Mouse (Mus musculus) megakaryocyte, adult 5-6 weeks (primary cell): ENCODE measurements around the gene Cemip. TPM values are rescaled to one million over a fixed set of nuclear protein-coding genes. Genes with fewer than 3 reads are reported as not detected.

Experiments
- ATAC-seq: 2 replicates; pipeline ENCODE4 v1.8.0; 2016; ENCODE audit warnings: mild to moderate bottlenecking, inconsistent platforms; ENCODE audit not compliant: poor library complexity, severe bottlenecking
- total RNA-seq, 2 experiments: library from RNA; stranded (forward) in 1 of 2; stranded (reverse) in 1 of 2; fragments of 153-499, 151-499 nt in 1 of 2; fragments of 221-1000, 200-1000 nt in 1 of 2; gene quantifications; 2 replicates each; pipeline versions ENCODE4 v1.2.3 to v1.2.4; 2015 to 2017

Gene Cemip
- total RNA-seq, 2 experiments from 2014 or later = 0.02 TPM; not detected in 1

DNA sequence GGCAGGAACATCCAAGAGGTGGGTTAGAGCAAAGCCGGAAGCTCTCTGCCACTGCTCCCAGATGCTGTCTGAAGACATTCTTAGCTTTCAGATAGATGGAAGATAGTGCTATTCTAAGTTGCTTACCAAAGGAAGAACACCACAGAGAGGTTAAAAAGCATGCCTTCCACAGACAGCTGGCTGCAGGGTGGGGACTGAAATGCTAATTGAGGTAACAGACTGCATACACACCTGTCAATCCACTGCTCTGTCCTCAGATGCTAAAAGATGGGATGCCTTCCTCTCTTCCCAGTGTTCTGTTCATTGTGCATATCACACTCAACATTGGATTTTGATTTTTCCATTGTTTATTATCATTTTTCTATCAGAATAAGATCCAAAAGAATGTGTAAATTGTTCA is 11.8 kb upstream of the Cemip start:
- ATAC-seq = no peak

DNA sequence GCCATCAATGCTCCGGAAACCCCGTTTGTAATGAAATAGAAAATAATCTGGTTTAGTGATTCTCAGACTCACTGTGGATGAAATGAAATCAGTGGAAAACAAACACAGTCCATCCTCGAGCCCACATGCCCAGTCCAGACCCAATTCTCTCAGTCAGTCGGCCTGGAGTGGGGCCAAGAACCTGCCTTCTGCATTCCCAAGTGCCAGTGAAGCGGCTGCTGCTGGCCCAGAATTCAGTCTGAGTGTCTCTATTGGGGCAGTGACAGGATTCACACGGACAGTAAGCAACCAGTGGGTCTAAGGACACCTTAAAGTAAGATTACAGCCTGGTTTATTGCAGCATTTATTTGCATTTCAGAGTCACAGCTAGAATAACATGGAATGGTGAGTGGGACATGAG is 10.2 kb upstream of the Cemip start:
- no peak for ATAC-seq

DNA sequence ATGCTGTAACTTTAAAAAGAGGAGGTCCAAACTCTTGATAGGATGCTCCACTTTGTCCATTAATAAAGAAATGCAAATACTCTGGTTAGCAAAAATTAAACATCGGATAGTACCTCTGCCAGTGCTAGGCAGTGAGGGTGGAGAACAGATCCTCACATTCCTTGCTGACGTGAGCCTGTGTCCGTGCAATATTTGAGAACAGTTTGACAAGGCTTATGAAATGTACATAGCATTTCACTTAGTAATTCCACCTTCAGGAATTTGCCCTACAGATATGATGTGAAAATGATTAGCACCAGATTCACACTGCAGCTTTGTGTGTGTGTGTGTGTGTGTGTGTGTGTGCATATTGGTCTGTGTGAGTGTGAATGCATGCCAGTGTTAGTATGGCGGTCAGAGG is 4.5 kb upstream of the Cemip start:
- no peak for ATAC-seq

DNA sequence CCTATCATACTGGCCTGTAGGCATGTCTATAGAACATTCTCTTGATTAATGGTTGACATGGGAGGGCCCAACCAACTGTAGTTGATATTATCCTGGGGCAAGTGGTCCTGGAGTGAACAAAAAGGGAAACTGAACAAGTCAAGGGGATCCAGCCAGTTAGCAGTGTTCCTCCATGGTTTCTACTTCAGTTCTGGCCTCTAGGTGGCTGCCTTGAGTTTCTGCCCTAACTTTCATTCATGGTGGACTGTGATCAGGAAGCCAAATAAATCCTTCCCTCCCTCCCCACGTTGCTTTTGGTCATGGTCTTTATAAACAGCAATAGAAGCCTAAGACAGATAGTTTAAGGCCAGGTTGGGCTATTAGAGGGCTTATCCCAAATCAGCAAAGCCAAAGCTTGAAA is 3.5 kb upstream of the Cemip start:
- ATAC-seq = peak; percentile 32; the same call in 1 of the 2 replicates

DNA sequence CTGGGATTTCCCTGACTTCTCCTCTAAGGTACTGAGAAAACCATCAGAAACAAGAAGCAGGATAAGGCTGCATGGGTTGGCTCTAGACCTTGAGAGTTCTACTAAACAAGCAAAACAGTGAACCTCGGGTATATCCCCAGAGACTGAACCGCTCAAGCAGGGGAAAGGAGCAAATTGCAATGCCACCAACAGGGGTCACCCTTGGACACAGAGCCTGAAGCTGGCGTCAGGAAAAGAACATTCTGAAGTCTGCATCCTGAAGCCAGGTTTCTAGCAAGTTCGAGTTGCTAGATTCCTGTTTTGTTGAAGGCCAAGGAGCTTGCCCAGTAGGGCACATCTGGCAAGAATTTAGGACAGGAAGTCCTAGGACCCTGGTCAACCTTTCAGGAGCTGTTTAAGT is 2.7 kb upstream of the Cemip start:
- peak; percentile 79 for ATAC-seq

DNA sequence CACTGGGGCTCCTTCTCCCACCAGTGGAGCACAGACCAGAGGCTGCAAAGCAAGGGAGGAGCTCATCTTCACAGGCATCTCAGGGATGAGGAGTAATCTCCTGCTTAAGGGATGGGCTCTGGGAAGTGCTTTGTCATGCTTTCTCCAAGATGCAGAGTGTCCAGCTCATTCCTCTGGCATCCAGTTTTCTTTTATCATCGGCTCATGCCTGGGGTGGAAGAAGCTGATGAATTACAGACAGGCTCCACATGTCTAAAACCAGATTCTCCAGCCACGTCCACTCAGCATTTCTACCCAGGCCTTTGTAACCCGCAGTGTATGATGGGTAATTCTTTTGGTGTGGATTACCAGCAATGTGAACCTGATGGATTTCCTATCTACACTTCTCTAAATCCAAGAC is 1.9 kb upstream of the Cemip start:
- ATAC-seq = no peak

DNA sequence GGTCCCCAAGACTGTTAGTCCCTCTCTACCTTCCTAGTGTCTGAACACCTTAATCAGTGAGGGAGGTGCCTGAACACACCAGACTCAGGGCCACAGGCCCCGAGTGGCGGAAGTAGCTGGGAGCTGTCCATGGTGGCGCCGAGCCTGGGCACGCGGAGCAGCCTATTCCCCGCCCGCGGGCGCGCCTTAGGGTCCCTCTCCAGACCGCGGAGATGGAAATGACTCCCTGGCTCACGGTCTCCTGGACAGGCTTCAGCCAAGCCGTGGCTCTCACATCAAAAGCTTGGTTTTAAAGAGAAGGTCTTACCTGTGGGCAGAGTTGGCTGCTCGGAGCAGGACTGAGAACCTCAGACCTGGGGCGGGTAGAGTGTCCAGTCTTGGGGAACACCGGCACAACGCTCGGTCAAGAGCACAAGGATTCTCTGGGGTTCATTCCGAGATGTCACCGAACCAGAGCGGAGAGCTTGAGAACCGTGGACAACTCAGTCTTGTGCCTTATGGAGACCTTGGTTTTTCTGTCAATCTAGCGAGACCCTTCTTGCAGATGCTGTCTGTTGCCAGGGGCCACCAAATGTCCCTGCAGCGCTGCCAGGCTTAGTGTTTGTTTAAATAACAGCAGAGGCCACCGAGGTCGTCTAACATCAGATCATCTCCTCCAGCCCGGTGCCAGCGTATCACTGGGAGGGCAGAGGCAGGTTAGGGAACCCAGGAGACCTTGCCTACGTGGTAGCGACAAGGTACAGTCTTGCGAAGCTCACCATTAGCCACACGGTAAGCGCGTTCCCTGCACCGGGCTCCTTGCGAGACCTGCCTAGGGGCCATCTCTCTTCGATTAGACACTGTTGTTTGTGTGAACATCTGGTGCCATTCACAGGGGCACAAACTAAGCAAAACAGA is 1.0 kb downstream of the Cemip start:
- no peak for ATAC-seq

DNA sequence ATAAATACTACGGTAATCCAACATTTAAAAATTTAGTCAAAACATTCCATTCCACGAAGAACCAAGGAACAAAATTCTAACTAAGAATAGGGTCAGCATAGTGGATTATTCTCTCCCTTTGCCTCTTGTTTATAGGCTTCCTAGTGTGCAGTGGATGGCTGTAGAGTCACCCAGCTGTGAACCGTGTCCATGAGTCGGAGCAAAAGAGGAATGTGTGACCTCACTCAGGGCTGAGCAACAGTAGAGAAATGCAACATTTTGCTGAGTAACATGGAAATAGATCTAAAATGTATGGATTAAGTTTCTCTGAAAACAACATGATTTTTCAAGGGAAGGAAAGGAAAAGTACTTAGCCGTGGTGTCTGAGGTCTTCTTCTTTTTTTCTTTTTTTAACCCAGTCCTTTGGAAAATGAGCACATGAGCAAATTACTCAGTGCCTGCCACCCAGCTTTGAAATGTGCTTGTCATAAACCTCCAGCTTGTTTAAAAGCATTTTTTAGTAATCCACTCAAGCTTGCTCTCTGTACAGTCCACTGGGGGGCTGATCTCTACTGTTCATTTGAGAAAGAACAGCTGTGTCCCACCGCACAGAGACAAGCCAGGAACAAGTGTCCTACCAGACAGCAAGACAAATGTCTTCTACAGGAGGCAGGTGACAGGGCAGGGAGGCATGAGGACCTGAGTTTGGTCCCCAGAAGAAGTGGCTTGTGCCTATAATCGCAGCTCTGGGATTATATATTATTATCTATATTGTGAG is 8.9 kb downstream of the Cemip start:
- ATAC-seq = no peak

DNA sequence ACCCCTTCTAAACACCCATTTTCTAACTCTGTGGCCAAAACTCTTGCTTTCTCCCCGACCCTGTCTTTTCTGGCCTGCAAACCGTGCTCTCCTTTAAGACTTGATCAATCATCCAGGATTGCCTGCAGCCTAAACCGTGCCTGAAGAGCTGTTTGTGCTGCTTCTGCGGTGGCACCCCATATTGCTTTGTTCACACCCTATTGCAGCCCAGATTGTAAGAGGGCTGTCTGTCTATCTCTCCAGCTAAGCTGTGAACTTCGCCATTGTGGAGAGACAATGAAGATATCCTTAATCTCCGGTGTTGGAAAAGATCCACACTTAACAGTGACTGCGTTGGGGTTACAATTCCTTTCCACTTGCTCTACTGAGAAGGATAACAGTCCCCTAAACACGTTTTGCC is 12.0 kb downstream of the Cemip start:
- no peak for ATAC-seq

DNA sequence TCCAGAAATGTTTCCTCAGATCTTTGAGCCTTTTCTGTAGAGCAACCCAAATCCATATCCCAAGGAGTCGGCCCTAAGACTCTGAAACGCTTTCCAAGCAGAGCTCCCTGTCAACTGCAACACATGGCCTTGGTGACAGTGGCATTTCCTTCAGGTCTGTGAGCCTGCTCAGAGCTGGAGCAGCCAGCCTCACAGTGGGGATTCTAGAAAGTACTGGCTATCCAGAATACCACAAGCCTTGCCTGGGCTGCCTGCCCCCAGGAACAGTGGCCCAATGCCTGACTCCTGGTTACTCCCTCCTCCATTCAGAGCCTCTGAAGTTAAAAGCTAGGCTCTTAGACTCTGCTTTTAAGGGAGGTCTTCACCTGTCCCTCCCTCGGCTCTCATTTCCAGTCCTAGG is 12.4 kb downstream of the Cemip start:
- no peak for ATAC-seq

DNA sequence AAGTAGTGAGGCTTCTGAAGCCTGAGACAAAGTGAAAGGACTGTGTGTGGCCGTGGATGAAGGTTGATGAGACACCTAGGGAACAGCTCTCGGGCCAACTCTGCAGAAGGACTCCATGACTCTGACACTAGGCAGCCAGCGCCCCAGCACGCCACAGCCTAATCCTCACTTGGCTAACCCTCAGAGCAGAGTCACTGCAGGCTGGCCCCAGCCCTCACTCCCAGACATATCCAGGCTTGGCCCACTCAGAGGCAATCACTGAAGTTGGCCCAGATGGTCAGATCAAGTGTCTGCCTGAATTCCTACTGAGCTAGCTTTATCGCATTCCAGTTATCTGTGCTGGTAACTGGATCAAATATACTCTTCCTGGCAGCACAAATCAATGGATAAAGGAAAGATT is 17.4 kb downstream of the Cemip start:
- no peak for ATAC-seq

DNA sequence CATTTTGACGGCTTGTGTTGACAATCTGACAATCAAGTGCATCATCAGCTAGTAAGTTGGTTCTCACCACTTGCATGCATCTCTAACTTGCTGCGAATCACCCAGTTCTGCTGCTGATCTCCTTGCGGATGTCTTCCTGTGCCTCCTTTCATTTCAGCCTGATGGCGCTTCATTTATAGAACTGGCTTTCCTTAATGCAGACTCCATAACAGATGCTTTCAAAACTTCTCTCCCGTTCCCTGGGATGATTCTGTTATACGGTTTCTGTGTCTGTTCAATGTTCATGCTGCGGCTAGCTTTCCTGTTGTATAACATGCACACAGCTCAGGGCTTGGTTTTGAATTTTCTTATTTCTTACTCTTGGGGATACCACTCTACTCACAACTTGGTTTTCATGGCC is 26.5 kb downstream of the Cemip start:
- no peak for ATAC-seq

DNA sequence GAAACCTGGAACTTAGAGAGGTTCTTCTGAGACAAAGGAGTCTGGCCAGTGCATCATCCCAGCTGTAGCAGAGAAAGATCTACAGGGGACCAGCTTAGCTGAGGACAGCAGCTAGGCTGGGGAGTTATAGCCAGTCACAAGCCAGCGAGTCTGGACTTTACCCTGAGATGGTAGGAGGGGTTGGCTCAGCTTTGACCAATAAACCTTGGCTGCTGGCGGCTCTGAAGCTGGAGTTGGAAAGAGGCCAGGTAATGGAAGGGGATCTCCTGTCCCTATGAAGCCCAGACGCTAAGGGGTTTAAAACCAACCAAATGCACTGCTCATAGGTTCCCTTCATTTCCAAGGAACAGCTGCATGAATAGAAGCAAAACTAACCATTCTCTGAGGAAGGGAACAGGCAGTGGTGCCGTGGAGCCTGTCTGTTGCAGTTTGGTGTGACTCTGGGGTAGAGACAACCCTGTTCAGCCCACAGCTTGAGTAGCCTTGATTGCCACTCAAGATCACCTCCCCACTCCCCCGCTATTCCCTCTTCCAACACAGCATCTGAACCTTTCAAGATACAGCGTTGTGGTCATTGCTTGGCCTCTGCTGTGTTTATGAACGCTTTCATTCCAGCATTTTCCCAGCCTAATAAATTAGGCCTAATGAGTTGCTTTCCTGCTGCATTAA is 30.2 kb downstream of the Cemip start:
- ATAC-seq = no peak

DNA sequence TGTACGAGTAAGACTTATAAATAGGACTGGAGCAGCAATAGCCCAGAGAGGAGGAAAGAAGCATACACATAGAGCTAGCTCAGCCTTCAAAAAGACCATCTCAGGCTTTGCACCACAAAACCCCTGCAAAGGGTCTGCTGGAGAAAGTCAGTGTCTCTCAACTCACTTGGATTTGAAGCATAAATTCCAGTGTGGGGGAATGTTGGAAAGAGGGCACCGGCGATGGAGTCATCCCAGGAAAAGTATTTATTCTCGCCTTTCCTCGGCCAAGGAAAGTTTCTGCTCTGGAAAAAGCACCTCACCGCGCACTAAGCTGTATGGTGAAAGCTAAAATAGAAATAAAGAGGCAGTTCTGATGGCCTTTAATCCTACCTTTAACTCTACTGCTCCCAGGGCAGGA is 32.4 kb downstream of the Cemip start:
- no peak for ATAC-seq

DNA sequence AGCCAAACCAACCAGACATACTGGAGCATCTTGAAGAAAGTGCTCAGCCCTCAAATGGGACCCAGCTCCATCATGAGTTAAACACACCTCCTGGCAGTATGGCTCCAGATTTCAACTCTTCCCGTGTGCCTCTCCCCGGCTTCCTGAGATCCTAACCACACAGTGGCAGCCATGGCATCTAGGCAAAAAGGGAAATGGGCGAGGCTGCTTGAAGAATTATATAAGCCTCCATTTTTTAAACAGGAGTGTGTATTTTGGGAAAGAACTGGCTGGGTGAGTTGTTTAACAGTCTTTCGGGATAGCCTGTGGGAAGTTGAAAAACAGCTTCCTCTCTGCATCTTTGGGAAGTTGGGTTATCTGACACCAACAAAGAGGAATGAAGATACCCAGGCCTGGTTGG is 34.9 kb downstream of the Cemip start:
- ATAC-seq = no peak

DNA sequence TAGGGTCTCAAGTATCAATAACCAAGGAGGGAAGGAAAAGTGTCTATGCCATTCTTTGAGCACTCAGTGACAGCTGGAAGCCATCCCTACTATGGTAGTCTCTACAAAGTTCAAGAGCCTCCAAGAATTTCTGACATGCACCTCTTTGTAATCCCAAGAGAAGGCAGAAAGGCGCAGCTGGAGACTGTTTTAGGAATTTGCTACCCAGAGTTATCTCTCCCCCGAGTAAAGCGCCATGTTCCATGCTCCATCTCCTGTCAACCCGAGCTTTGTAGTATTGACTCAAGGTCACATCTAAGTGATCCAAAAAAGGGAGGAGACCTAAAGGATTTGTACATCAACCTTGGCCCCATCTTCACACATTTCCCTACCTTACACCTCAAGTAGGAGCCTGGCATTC is 40.8 kb downstream of the Cemip start:
- no peak for ATAC-seq

DNA sequence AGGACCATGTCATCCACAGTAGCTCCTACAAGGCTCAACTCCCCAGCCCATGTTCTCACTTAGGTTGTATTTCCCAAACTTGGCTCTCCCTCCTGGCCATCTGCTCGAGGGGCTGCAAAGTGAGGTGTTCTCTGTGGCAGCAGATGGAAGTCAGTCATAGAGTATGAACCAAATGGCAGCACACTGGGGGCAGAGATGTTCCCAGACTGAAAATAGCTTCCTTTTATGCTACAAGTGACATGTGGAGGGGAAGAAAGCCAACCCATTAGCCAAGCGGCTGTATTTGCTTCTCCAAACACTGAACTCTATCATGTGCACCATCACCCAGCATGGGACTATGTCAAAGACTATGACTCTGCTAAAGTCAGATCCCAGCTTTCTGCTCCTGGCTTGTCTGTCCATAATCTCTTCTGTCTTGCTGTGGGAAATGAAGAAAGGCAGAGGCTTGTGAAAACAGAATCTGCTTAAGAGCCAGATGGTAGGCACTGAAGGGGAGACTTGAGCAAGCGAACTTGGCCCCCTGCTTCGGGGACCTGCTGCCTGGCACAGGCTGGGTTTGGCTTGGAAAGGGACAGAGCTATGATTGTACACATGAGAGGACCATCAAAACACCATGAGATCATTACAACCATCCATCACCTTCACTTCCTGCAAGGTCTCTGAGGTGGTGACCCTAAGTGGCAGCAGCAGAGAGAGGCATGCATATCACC is 41.6 kb downstream of the Cemip start:
- ATAC-seq = no peak

DNA sequence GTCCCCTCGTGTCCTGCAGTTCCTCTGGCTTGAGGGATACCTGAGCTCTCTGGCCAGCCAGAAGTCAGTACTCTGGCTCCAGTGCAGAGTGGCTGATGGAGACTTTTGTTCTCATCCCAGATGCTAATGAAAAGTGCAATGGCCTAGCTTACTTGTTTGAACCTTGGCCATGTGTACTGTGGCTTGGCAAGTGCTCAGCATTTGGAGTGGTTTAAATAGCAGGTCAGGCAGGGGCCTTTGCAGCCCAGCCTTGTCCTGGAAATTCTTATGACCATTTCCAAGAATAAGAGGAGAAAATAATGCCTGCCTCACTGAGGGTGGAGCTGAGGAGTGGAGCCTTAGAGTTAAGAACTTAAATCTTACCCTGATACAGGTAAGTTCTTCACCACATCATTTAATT is 43.6 kb downstream of the Cemip start:
- no peak for ATAC-seq

DNA sequence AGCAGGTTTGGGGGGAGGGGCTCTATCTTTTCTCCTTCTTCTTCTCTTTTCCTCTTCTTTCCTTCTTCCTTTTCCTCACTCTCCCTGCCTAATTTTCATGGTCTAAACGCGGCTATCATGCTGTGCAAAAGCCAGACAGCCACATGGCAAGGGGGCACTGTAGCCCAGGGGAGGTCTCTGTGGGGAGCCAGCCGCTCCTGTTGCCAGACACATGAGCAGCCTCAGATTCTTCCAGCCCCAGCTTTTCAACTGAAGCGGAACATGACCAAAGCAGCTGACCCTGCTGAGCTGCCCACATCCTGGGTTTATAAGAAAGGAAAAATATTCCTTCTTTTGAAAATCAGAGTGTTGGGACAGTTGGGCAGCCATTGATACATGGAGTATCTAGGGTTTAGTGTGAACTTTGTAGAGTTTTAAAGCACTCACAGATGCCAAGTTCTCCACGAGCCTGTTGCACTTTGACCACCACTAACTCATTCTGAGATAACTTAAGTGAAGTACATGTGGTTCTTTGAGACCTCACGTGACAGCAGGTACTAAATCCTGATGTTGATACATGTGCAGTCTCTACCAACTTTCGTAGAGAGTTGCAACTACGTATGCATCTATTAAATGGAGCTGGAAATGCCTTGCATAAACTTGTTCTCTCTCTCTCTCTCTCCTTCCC is 46.3 kb downstream of the Cemip start:
- ATAC-seq = no peak

DNA sequence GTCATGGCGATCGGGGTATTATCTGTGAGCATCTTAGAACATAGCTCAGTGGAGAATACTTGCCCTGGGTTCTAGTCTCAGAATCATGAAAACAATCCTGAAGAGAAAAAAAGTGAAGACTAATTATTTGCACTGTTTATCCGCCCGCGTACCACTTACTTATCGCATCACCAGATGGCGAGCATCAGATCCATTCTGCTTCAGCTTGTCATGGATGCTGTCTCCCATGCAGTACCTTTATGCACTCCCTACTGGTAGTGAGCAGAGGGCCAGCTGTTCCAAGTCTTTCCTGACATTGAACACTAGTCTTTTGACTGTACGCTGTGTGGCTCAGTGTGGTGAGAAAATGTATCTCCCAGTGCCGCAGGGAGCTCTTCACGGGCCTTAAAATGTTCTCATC is 47.7 kb downstream of the Cemip start:
- ATAC-seq = no peak

DNA sequence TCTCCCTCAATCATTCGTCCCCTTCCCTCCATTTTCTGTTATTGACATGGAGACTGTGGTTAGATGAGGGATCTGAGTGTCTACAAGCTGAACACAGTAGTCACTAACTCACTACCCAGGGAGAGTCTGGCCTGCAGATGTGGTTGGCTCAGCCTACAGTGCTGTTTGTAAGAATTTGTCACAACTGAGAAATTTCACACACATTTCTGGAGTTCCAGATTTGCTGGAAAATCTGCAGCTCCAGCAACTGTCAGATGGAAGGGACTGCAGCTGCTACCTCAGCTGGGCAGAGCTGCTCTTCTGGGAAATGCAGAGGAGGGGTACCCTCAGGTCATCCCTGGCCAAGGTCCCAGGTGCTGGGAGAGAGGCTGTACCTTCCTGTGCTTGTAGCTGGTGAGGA is 53.5 kb downstream of the Cemip start:
- no peak for ATAC-seq
